Mouse (Mus musculus) stomach, postnatal 0 days (tissue): ENCODE measurements at regions not wholly inside any gene's neighbourhood (a gene's known extent, or its start where the extent isn't known, plus 50 kb on each side); places are given as distances from the start of the nearest gene placed in this dataset.

Source experiments
- ATAC-seq: fragments of 200-750 bp; cut with Nextera tagmentation; 2 replicates; pipeline ENCODE4 v1.8.0; 2017; ENCODE audit not compliant: low FRiP score, low TSS enrichment
- DNase-seq: peaks from one replicate; pipeline ENCODE4 v3.0.0-alpha.2; 2016; ENCODE audit warnings: low spot score
- H3K27ac ChIP-seq: fragments of 300-500 bp; sonication (generic); replicated peaks from 2 replicates; pipeline ENCODE4 v1.5.1; 2014; ENCODE audit warnings: mild to moderate bottlenecking, control low read depth
- H3K27me3 ChIP-seq: fragments of 300-500 bp; sonication (generic); 2 replicates; pipeline ENCODE4 v1.6.1; 2014; ENCODE audit warnings: low read length; ENCODE audit not compliant: control insufficient read depth, insufficient read depth
- H3K36me3 ChIP-seq: fragments of 300-500 bp; sonication (generic); 2 replicates; pipeline ENCODE4 v1.6.1; 2014; ENCODE audit warnings: low read length, mixed read lengths; ENCODE audit not compliant: control insufficient read depth, insufficient read depth
- H3K4me1 ChIP-seq: fragments of 300-500 bp; sonication (generic); replicated peaks from 2 replicates; pipeline ENCODE4 v1.6.1; 2014; ENCODE audit warnings: antibody characterized with exemption; ENCODE audit not compliant: control insufficient read depth, insufficient read depth
- H3K4me2 ChIP-seq: fragments of 300-500 bp; sonication (generic); replicated peaks from 2 replicates; pipeline ENCODE4 v1.6.1; 2014; ENCODE audit warnings: low read depth, mild to moderate bottlenecking, control low read depth, moderate library complexity
- H3K4me3 ChIP-seq: fragments of 300-500 bp; sonication (generic); 2 replicates; pipeline ENCODE4 v1.5.1; 2014; ENCODE audit warnings: low read depth, low read length, control low read depth
- H3K9ac ChIP-seq: fragments of 300-500 bp; sonication (generic); 2 replicates; pipeline ENCODE4 v1.6.1; 2014; ENCODE audit warnings: mild to moderate bottlenecking, low read length, control low read depth, mixed read lengths
- H3K9me3 ChIP-seq: fragments of 300-500 bp; sonication (generic); 2 replicates; pipeline ENCODE4 v1.6.1; 2016; ENCODE audit warnings: low read length; ENCODE audit not compliant: control insufficient read depth
- CTCF ChIP-seq: IDR thresholded peaks from 2 replicates; pipeline ENCODE4 v1.5.1; 2016; ENCODE audit warnings: antibody characterized with exemption, low read depth, mild to moderate bottlenecking, moderate library complexity
- EP300 ChIP-seq: optimal IDR thresholded peaks from 2 replicates; pipeline ENCODE3; 2016; ENCODE audit warnings: antibody characterized with exemption
- WGBS: fragments of 180-500 bp; shearing (Covaris S2); extraction: QIAGEN DNeasy Blood & Tissue Kit; methylation state at CpG from one replicate; pipeline ENCODE4 v1.1.7; 2014; 5-methylcytosine and 5-hydroxymethylcytosine counted together

GRCm38 (mm10) chr1:73663546-73663945 lies 460.7 kb downstream of the Tns1 start:
- Histone ChIP-seq H3K27me3 (no peaks in the 10 kb centered on the region), H3K4me2 (no peak overlapping the region), H3K4me1 (no peaks in the 10 kb centered on the region), H3K9ac (no peak overlapping the region), H3K27ac (no peak overlapping the region), H3K9me3 (no peaks in the 10 kb centered on the region), H3K4me3 (no peak overlapping the region), H3K36me3 (no peaks in the 10 kb centered on the region)
- no peak for TF ChIP-seq CTCF
- ATAC-seq (no peak), DNase-seq (no peak)
- WGBS = 29% methylated on average over 1 of the region's 1 CpGs

- DNase-seq = no peak
- 60% methylated on average over 3 of the region's 3 CpGs for WGBS
- no peak overlapping the region for H3K4me3 ChIP-seq
- H3K36me3 ChIP-seq = no peaks in the 10 kb centered on the region
- peaks cover 4% of the 10 kb centered on the region; the same call in 1 of the 2 replicates for H3K4me1 ChIP-seq
- H3K9me3 ChIP-seq = no peaks in the 10 kb centered on the region
- no peak for ATAC-seq
- H3K27ac ChIP-seq = no peak overlapping the region
- no peak overlapping the region for H3K4me2 ChIP-seq
- no peak for TF ChIP-seq EP300
- TF ChIP-seq CTCF = no peak
- no peaks in the 10 kb centered on the region for H3K27me3 ChIP-seq
- H3K9ac ChIP-seq = no peak overlapping the region
These were observed 479.2 kb downstream of the Tns1 start for GRCm38 (mm10) chr1:73645011-73645410.

- no peak for TF ChIP-seq CTCF
- no peak for TF ChIP-seq EP300
- Histone ChIP-seq H3K4me2 (no peak overlapping the region), H3K9ac (no peak overlapping the region), H3K4me1 (peaks cover 4% of the 10 kb centered on the region; the same call in 1 of the 2 replicates), H3K36me3 (no peaks in the 10 kb centered on the region), H3K4me3 (no peak overlapping the region), H3K27me3 (no peaks in the 10 kb centered on the region), H3K27ac (no peak overlapping the region; the same call in 1 of the 2 replicates), H3K9me3 (no peaks in the 10 kb centered on the region)
- WGBS = 47% methylated on average over 5 of the region's 5 CpGs
- no peak for ATAC-seq
- DNase-seq = no peak
These were observed 479.9 kb downstream of the Tns1 start for GRCm38 (mm10) chr1:73644394-73644793.

GRCm38 (mm10) chr1:73643431-73643830 lies 480.8 kb downstream of the Tns1 start:
- Histone ChIP-seq H3K27ac (no peak overlapping the region), H3K4me3 (no peak overlapping the region), H3K9me3 (no peaks in the 10 kb centered on the region), H3K36me3 (no peaks in the 10 kb centered on the region), H3K4me2 (no peak overlapping the region), H3K9ac (no peak overlapping the region), H3K4me1 (peaks cover 4% of the 10 kb centered on the region; the same call in 1 of the 2 replicates), H3K27me3 (no peaks in the 10 kb centered on the region)
- TF ChIP-seq CTCF = no peak
- WGBS = 76% methylated on average over 5 of the region's 5 CpGs
- ATAC-seq = no peak
- no peak for DNase-seq

GRCm38 (mm10) chr1:73642691-73643109 lies 481.5 kb downstream of the Tns1 start:
- Histone ChIP-seq H3K9me3 (no peaks in the 10 kb centered on the region), H3K9ac (no peak overlapping the region), H3K4me2 (no peak overlapping the region), H3K27me3 (no peaks in the 10 kb centered on the region), H3K4me3 (no peak overlapping the region), H3K27ac (no peak overlapping the region), H3K36me3 (no peaks in the 10 kb centered on the region), H3K4me1 (peaks cover 4% of the 10 kb centered on the region; the same call in 1 of the 2 replicates)
- no peak for DNase-seq
- no peak for ATAC-seq
- 59% methylated on average over 7 of the region's 7 CpGs for WGBS
- no peak for TF ChIP-seq CTCF
- TF ChIP-seq EP300 = no peak

- H3K27ac ChIP-seq = no peak overlapping the region
- DNase-seq = no peak
These were observed 482.8 kb downstream of the Tns1 start for GRCm38 (mm10) chr1:73641456-73641855.

More at GRCm38 (mm10) chr1:73641456-73641855, 482.8 kb downstream of the Tns1 start:
- H3K27me3 ChIP-seq = no peaks in the 10 kb centered on the region
- no peak overlapping the region for H3K4me2 ChIP-seq
- H3K4me3 ChIP-seq = no peak overlapping the region
- H3K9me3 ChIP-seq = no peaks in the 10 kb centered on the region
- 85% methylated on average over 8 of the region's 8 CpGs for WGBS
- TF ChIP-seq EP300 = no peak
- no peak for TF ChIP-seq CTCF
- no peak overlapping the region for H3K9ac ChIP-seq
- H3K4me1 ChIP-seq = peaks cover 4% of the 10 kb centered on the region; the same call in 1 of the 2 replicates
- no peak for ATAC-seq
- H3K36me3 ChIP-seq = no peaks in the 10 kb centered on the region
